Mouse (Mus musculus): Measurements from ENCODE around the gene Itpr3.

Gene Itpr3

GRCm38 (mm10) chr17:27038335-27039050 lies 18.6 kb upstream of the Itpr3 start:
- DNase-seq (ENCODE audit: low spot score in 2 of 2) = no peak

GRCm38 (mm10) chr17:27039432-27040102 lies 17.5 kb upstream of the Itpr3 start:
- DNase-seq (ENCODE audit: low spot score in 2 of 2) = no peak

- no peak for DNase-seq (ENCODE audit: low spot score in 2 of 2)
These were observed 16.6 kb upstream of the Itpr3 start for GRCm38 (mm10) chr17:27040304-27041045.

DNA sequence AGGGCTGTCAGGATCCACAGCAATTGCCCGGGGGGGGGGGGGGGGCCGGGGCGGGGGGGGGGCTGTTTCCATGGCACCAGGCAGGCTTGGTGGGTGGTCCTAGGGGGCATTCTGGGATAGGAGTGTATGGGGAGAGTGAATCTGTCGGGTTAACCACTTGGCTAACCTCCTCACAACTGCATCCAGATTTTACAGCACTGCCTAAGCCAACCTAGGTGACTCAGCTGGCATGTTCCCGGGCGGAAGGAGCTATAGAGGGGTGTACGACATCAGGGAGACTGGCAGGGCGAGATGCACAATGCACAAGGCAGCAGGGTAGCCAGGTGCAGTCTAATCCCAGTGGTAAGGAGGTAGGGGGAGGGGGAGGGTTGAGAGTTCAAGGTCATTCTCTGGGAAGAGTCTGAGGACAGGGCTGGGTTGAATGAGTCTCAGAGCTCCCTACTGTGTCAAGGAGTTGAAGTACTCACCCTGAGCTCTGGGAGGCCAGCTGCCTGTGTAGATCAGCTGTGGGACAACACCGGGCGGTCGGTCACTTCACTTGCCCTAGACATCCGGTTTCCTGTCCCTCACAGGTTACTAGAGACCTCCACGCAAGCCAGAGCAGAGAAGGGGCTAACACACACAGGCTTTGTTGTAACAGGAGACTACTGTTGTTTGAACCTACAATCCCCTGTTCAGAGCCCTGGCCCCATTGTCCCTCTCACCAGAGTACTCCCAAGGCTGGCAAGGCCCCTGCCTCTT lies 15.9 kb upstream of the Itpr3 start:
- DNase-seq (ENCODE audit: low spot score in 2 of 2) = no peak

DNA sequence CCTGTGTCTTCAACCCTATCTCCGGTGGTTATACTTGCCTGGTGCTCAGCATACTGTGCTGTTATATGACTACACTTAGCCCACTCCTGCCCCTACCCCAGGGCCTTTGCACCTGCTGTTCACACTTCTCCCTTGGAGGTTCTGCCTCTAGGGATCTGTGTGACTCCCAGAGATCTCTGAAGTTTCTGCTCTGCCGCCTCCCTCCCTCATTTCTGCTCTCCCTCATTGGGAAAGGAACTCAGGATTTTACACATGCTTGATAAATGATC lies 15.4 kb upstream of the Itpr3 start:
- no peak for DNase-seq (ENCODE audit: low spot score in 2 of 2)

DNA sequence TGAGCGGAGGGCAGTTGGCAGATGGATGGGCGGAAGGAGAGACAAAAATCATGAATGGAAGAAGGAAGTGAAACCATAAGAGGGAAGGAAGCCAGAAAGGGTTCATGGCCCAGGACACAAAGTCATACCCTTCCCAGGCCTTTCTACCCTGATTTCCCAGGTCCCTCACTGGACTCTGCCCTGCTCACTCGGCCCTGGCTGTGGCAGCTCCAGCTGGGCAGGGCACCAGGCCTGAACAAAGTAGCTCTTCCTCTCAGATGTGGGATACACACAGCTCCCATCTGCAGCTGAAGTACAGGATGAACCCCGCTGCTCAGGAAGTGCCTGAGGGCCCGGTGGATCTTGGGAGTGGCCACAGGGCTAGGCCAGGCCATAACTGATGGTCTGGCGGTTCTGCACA lies 14.3 kb upstream of the Itpr3 start:
- DNase-seq (ENCODE audit: low spot score in 2 of 2) = no peak

GRCm38 (mm10) chr17:27045164-27045563 lies 11.9 kb upstream of the Itpr3 start:
- DNase-seq (ENCODE audit: low spot score in 2 of 2) = no peak

GRCm38 (mm10) chr17:27047762-27048444 lies 9.2 kb upstream of the Itpr3 start:
- no peak for DNase-seq (ENCODE audit: low spot score in 2 of 2)

- DNase-seq (ENCODE audit: low spot score in 2 of 2) = peak; percentile 66 to 68
These were observed 8.5 kb upstream of the Itpr3 start for GRCm38 (mm10) chr17:27048445-27049239.

DNA sequence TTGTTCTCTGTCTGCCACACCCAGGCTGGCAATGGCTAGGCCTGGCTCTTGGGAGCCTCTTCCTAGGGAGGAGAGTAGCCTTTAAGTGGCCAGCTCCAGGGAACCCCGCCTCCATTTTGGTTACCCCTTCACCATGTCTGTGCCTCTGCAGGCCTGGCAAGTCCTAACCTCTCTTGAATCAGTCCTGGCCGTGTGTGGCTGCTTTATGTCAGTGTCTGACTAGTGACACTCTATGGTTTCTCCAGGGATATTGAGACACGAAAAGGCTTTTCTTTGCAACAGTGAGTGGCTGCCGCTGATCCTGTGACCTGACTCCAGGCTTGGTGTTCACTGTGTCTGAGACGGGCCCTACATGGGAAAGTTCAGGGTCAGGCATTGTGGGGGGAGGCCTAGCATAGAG lies 6.3 kb upstream of the Itpr3 start:
- no peak for DNase-seq (ENCODE audit: low spot score in 2 of 2)

DNA sequence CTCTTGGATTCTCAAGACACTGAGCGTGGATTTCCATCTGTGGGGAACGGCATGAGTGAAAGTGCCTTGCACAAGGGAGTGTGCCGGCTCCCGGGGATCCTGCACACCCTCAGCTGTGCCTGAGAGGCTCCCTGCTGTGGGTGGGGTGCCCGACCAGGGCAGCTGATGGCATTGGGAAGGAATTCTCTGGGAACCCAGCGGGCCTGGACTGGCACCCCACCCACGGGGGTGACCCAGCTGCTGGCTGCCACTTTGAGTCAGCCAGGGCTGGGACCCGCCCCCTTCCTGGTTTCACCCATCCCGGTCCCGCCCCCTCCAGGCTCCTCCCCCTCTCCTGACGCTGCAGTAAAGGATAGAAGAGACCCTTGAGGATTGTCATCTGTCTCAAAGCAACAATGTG lies 5.6 kb upstream of the Itpr3 start:
- no peak for DNase-seq (ENCODE audit: low spot score in 2 of 2)

GRCm38 (mm10) chr17:27056170-27056569 lies 934 bp upstream of the Itpr3 start:
- no peak for DNase-seq (ENCODE audit: low spot score in 2 of 2)

DNA sequence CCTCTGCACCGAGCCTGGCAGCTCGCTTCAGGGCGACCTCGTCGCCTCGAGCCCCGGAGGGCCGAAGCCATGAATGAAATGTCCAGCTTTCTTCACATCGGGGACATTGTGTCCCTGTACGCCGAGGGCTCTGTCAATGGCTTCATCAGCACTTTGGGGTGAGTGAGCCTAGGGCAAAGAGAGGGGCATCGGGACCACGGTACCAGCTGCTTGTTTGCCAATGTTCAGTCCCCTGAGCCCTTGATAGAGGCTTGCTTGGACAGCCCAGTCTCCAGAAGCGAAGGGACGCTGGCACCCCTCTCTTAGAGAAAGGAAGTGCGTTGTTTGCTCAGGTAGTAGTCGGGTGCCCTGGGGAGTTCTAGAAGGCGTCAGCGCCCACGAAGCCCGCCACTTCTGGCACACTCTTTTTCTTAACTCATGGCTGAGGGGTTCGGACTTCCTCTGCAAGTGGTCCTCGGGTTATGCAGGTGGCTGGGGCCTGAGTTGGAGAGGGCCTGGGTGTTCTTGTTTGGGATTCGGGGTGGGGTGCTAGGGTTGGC lies 482 bp downstream of the Itpr3 start:
- DNase-seq (ENCODE audit: low spot score in 2 of 2) = no peak

DNA sequence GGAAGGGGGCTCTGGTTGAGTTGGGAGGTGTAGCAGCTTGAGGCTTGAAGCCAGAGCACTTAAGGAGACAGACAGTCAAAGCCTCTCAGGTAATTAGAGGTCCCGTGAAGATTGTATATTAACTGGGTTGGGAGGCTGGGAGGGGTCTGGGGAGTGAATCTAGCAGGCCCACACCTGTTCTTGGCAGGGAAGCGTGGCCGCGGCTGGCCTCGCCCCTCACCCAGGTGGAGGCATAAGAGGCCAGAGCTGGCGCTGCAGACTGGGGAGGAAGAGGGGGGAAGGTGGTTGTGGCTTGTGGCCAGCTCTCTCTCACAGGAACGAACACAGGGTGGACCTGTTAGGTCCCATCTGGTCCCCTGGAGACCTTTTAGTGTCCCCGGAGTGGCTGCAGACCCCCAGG lies 3.6 kb downstream of the Itpr3 start:
- no peak for DNase-seq (ENCODE audit: low spot score in 2 of 2)

- no peak for DNase-seq (ENCODE audit: low spot score in 2 of 2)
These were observed 4.6 kb downstream of the Itpr3 start for GRCm38 (mm10) chr17:27061727-27062126.

- DNase-seq (ENCODE audit: low spot score in 2 of 2) = no peak
These were observed 5.6 kb downstream of the Itpr3 start for GRCm38 (mm10) chr17:27062684-27063083.

- no peak for DNase-seq (ENCODE audit: low spot score in 2 of 2)
These were observed 6.6 kb downstream of the Itpr3 start for GRCm38 (mm10) chr17:27063717-27064116.

- no peak for DNase-seq (ENCODE audit: low spot score in 2 of 2)
These were observed 7.1 kb downstream of the Itpr3 start for GRCm38 (mm10) chr17:27064195-27064594.

DNA sequence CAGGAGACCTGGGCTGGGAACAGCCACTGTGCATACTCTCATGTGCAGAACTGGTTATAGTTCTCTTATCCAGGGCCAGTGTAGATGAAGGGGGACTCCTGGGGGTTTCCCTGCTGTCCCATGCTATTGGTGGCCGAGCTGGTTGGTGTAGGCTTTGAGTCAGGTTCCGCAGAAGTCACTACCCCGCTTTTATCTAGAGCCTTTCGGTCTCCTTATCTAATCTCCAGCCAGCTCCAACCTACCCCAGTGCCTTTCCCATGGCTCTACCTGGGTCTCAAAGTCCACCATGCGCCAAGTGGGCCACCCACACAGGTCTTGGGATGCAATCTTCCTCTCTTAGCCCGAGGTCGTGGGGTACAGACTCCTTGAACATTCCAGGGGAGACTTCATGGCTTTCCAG lies 9.0 kb downstream of the Itpr3 start:
- no peak for DNase-seq (ENCODE audit: low spot score in 2 of 2)

GRCm38 (mm10) chr17:27069071-27069470 lies 12.0 kb downstream of the Itpr3 start:
- no peak for DNase-seq (ENCODE audit: low spot score in 2 of 2)

GRCm38 (mm10) chr17:27070913-27071312 lies 13.8 kb downstream of the Itpr3 start:
- no peak for DNase-seq (ENCODE audit: low spot score in 2 of 2)

Measured in right cerebral cortex, postnatal 10 days (tissue).